Mouse (Mus musculus): Measurements from ENCODE around the gene Gipr.

DNA sequence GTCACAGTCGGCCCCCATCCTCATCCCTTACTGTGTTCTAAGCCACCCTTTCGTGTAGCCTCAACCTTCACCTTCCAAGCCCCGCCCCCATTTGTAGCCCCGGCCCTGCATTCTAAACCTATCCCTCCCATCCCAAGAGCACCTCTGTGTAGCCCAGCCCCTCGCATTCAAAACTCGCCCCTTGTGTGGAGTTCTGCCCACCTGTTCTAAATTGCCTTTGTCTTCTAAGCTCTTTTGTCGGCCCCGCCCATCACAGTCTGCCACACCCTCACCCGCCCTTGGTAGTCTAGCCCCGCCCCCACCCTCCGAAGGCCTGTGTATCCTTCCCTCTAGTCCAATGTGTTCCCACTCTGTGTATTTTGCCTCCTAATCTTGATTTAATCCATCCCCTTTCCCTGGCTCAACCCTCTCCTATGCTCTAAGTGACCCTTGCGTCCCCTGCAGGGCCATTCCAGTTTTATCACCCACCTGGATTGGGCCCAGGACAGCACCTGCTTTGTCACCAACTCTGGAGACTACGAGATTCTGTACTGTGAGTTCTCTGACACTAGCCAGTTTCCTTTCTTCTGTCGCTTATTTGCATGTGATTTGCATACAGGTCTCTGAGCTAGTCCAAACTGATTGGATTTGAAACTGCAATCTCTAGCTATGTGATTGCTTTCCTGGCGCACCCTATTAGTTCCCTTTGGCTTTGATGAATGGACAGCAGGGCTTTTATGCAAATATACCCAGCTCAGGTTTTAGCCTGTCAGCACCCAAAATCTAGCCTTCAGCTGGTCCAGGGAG is 36.3 kb upstream of the Gipr start:
- TF ChIP-seq CTCF (IDR thresholded peaks at IDR 0.05; ENCODE audit: low read depth) (no peak), EP300 (IDR thresholded peaks at IDR 0.05; ENCODE audit: low read depth) (no peak)
